Mouse (Mus musculus): Measurements from ENCODE around the gene Sct.
"Not testable (repeated sequence)": the region's sequence is repeated elsewhere in the genome, so short reads cannot be mapped to it uniquely, and the experiment has no call there.

Sct gene

DNA sequence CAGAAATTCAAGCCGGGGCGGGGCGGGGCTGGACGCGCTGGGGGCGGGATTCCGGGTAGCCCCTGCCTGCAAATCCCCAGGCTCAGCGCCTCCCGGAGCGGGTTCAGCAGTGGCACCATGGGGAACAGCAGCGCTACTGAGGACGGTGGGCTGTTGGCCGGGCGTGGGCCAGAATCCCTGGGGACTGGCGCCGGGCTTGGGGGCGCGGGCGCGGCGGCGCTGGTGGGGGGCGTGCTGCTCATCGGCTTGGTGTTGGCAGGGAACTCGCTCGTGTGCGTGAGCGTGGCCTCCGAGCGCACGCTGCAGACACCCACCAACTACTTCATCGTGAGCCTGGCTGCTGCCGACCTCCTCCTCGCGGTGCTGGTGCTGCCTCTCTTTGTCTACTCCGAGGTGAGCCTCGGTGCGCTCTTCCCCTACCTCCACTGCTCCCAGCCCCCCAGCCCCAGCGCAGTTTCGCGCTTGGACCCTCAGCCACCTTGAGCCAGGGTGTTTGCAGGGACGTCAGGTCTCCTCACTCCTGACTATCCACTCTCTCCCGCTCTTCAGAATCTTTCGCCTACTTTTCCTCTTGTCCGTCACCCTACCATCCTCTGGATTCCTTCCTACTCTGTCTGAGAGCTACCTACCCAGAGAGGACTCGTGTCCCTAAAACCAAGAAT lies 13.1 kb upstream of the Sct start, which contains the start of gene Drd4:
Gene Drd4 (plus strand): TSS at position 86 of the 662 bp plus-strand sequence.
- in situ Hi-C loops (cut with MboI, MseI) = no loop called here

DNA sequence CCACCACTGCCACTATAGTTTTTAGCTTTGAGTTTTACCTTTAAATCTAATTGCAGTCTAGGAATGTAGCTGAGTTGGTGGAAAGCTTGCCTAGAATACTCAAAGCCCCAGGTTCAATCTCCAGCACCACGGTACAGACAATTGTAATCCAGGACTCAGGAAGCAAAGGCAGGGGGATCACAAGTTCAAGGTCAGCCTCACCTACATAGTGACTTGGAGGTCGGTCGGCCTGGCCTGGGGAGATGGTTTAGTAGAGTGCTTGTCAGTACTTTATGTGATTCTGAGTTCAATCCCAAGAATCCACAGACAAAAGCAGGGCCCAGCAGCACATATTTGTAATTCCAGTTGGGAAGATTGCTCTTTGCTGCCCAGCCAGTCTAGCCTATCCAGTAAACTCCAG lies 9.1 kb upstream of the Sct start:
- in situ Hi-C loops (cut with MboI, MseI) = no loop called here

- in situ Hi-C loops (cut with MboI, MseI) = no loop called here
Measured at GRCm38 (mm10) chr7:141282756-141283155, 3.8 kb upstream of the Sct start.

DNA sequence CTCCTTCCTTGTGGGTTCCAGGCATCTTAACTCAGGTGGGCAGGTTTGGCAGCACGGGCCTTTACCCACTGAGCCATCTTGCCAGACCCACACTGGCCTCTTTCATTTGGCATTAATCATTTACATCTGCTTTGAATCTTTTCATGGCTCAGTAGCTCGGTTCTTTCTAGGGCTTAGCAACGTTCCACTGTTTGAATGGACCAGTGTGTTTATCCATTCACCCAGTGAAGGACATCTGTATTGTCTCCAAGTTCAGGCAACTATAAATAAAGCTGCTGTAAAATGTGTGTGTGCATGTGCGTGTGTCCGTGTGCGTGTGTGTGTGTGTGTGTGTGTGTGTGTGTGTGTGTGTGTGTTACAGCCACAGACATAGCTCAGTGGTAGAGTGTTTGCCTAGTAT lies 2.5 kb upstream of the Sct start:
- in situ Hi-C loops (cut with MboI, MseI) = no loop called here

DNA sequence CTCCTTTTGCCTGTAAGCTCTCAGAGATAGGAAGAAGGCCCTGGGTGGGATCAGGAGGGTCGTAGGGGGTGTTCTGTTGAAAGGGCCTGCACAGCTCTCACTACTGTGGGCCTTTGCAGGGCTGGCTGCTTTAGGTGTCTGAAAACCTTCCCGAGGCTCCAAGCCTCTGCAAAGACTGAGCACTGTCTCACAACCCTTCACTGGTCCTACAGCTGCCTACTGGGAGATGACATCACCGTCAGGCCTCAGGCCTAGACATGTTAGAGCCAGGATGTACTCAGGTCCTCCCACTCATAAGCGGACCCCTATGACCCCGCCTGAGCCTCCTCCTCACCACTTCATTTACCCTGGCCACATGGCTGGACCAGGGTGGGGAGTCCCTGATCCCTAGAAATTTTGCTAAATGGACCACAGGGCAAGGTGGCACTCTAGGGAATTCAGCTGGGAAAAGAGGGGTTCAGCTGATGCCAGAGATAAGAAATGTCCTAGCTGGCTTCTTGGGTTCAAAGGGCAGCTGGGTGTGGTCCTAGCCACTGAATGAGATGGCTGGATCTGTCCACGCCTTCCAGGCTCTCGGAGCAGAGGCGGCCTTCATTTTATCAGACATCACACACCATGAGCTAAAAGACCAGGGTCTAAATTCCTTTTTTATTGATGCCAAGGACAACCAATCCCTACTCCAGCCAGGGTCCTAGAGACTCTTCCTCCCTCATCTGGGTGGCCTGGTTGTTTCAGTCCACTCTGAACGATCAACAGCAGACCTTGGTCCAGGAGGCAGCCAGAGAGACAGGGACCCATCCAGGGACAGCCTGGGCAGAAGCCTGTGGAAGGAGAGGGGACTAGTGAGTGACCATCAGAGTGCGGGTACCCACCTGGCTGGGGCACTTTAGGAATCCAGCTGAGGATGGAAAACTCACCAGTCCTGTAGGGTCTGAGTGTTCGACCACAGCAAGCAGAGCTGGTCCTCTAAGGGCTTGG lies 943 bp downstream of the Sct start:
- in situ Hi-C loops (cut with MboI, MseI) = no loop called here

DNA sequence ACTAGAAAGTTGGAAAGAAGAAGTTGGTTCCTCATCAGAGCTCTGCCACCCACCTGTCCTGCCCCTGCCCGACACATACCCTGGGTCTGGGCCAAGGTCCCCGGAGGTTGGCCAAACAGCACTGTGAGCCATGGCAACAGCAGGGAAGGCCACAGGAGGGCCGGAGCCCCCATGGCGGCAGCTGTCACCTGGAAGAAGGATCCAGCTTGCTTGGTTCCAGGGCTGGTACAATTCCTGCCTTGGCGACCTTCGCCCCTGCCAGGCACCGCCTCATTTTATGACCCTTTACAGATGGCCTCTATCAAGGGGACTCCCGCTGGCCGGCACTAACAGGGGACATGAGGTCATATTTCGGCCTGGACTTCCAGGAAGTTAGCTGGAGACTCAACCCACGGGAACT lies 2.4 kb downstream of the Sct start, which contains the start of gene Cdhr5:
Gene Cdhr5 (minus strand): TSS at position 241 of the 400 bp plus-strand sequence.
- in situ Hi-C loops (cut with MboI, MseI) = no loop called here

GRCm38 (mm10) chr7:141275356-141275755 lies 3.6 kb downstream of the Sct start:
- in situ Hi-C loops (cut with MboI, MseI) = no loop called here

DNA sequence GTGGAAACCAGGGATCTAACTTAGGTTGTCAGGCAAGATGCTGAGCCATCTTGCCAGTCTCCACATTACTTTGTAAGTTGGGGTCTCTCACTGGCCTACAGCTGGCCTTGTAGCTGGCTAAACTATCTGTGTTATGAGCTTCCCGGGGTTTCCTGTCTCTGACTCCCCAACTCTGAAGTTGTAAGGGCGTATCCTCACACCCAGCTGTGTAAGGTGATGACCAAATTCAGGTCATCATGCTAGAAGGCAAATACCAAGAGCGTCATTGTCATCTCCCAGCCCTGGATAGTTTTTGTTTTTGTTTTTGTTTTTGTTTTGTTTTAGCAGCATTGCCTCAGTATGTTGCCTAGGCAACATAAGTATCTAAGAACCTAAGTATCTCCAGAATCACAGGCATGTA lies 8.3 kb downstream of the Sct start:
- in situ Hi-C loops (cut with MboI, MseI) = no loop called here

- in situ Hi-C loops (cut with MboI, MseI) = no loop called here
Measured at GRCm38 (mm10) chr7:141269273-141269545, 9.7 kb downstream of the Sct start.

- in situ Hi-C loops (cut with MboI, MseI) = no loop called here
Measured at GRCm38 (mm10) chr7:141268466-141269272, 10.3 kb downstream of the Sct start.

DNA sequence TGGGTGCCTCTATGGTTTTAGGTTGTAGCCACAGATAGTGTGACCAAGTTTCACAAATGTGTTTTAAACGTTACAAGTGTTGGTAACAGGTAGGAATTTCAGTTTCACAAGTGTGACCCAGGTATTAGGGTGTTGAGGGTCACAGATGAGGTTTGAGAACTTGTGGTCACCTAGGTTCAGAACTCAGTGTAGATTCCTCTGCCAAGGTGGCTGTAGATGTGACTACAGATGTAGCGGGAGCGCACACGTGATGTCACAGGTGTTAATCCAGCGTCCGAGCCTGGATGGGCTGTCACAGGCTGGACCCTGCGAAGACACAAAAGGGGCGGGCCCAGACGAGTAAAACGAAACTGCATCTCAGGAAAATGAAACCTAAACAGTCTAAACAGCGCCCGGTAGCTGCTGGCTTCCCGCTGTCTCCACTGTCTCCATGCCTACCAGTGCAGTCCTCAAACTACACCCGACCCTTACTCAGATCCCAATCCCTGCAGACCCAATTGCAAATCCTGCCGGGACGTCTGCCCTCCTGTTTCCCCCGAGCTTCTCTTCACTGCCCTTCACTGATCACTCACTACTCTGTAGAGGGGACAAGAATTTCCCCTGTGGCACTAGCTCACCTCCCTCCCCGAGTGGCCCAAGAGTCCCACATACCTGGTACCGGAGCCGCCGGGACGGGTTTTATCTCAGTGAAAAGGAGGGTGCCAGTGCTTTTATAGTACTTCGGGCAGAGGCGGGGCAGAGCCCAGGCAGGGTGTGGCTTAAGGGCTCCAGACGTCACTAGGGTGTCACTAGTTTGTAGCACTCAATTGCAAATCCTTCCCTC lies 13.0 kb downstream of the Sct start, which contains the start of gene Irf7:
Gene Irf7 (minus strand): TSS at position 743 of the 823 bp plus-strand sequence.
- in situ Hi-C loops (cut with MboI, MseI) = no loop called here

DNA sequence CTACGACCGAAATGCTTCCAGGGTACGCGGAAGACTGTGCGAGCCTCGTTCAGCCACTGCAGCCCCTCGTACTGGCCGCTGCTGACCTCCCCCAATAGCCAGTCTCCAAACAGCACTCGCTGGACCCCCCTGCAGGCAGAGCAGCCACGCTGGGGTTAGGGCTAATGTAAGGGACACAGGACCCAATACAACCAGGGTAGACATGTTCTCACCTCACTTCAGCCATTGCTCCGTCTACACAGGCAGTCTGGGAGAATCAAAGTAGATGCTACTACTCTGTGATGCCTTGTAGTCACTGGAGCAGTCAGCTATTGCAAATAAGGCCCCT lies 13.6 kb downstream of the Sct start:
- in situ Hi-C loops (cut with MboI, MseI) = no loop called here

- in situ Hi-C loops (cut with MboI, MseI) = no loop called here
Measured at GRCm38 (mm10) chr7:141264761-141265410, 14.0 kb downstream of the Sct start.

DNA sequence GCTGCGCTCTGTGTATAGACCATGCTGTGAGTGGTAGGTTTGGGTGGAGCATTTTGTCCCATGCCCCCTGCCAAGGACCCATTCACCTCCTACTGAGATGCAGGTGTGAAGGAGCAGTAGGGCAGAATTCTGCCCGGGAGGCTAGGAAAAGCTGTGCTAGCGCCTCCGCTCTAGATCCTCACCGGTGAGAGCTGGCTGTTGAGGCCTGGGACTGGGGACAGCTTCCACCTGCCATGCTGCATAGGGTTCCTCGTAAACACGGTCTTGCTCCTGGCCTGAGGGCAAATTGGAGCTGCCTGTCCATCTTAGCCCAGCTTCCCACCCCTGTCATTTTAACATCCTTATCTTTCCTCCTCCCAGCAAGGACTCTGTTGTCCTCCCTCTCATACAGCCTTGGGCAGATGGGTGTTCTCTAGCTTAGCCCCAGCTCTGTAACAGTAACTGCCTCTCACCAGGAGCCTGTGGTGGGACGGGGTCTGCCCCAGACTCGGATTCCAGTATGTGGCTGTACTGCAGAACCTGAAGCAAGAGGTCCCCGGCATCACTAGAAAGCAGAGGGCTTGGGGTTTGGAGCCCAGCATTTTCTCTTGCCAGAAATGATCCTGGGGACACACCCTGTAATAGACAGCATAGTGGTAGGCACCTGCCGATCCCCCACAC lies 14.8 kb downstream of the Sct start:
- in situ Hi-C loops (cut with MboI, MseI) = no loop called here

GRCm38 (mm10) chr7:141263640-141264039 lies 15.3 kb downstream of the Sct start:
- in situ Hi-C loops (cut with MboI, MseI) = no loop called here

DNA sequence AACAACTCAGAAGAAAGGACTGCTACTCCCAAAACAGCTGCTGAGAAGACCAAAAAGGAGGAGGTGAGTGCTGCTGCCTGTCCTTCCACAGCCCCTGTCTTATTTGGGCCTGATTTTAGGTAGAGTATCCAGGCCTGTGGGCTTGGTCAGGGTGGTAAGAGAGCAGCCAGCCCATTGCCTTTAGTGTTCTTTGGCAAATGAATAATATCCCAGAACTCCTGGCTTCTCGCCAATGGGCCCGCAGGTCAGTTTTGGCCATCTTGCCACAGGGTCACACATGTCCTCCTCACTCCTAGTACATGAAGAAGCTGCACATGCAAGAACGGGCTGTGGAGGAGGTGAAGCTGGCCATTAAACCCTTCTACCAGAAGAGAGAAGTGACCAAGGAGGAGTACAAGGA lies 17.5 kb downstream of the Sct start:
- in situ Hi-C loops (cut with MboI, MseI) = no loop called here

DNA sequence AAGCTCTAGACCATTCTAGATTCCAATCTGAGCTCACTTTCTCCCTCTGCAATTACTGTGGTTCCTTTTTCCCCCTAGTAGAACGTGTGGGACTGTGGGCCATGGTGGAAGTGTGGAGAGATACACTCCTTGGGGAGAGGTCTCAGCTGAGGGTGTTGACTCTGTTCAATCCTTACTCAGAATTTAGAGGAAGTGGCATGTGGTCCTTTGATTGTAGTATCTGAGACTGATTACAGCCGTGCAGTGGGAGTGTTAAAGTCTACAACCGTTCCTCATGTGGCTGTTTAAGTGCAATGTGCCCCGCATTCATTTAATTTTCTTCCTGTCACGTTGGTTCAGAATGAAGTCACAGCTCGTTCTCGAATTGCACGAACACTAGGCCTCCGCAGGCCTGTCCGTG lies 22.8 kb downstream of the Sct start:
- in situ Hi-C loops (cut with MboI, MseI) = no loop called here

GRCm38 (mm10) chr7:141250486-141250885 lies 28.4 kb downstream of the Sct start:
- in situ Hi-C loops (cut with MboI, MseI) = not testable (repeated sequence)

- in situ Hi-C loops (cut with MboI, MseI) = no loop called here
Measured at GRCm38 (mm10) chr7:141231551-141231950, 47.4 kb downstream of the Sct start.

DNA sequence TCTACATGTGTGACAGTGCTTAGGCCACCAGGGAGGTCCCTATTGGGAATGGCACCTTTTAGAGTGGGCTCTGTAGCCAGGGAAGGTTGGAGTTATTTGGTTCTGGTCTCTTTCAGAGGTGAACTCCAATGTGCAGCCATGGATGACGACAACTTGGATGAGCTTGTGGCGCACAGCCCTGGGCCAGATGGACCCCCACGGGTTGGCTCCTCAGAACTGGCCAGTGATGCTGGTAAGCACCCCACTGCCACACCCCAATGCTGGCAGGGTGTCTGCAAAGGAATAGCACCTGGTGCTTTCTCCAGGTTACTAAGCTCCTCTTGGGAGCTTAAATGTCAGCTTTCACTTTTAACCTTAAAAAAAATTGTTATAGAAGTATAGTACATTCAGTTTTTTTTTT lies 47.8 kb downstream of the Sct start:
- in situ Hi-C loops (cut with MboI, MseI) = no loop called here
